Mouse (Mus musculus) heart, embryonic 14.5 days (tissue): ENCODE data around the gene B3gnt4. TPM values are rescaled to one million over a fixed set of nuclear protein-coding genes. Genes with fewer than 3 reads are reported as not detected.

ENCODE experiments used
- ATAC-seq: fragments of 200-750 bp; cut with Nextera tagmentation; 2 replicates; pipeline ENCODE4 v1.8.0; 2017; ENCODE audit warnings: low read depth, moderate TSS enrichment; ENCODE audit not compliant: insufficient number of reproducible peaks, insufficient read depth, low FRiP score
- H3K27ac ChIP-seq, 2 experiments: fragments of 200-500 bp in 1 of 2; fragments of 300-500 bp in 1 of 2; sonication (generic) in 1 of 2; replicated peaks in 1 of 2; 2 replicates each; pipeline ENCODE4 v1.5.1; 2012 to 2014; ENCODE audit warnings: low read depth in 2 of 2, low read length in 2 of 2, control low read depth in 1 of 2, mild to moderate bottlenecking in 1 of 2, mixed read lengths in 1 of 2; ENCODE audit not compliant: control insufficient read depth in 1 of 2, insufficient read depth in 1 of 2
- H3K27me3 ChIP-seq: fragments of 300-500 bp; sonication (generic); 2 replicates; pipeline ENCODE4 v1.6.1; 2014; ENCODE audit warnings: mild to moderate bottlenecking, low read length, control low read depth; ENCODE audit not compliant: control insufficient read depth, insufficient read depth
- H3K36me3 ChIP-seq: fragments of 300-500 bp; sonication (generic); 2 replicates; pipeline ENCODE4 v1.6.1; 2014; ENCODE audit warnings: mild to moderate bottlenecking, control low read depth, low read length, mixed read lengths; ENCODE audit not compliant: control insufficient read depth, insufficient read depth
- H3K4me1 ChIP-seq, 2 experiments: fragments of 200-500 bp in 1 of 2; fragments of 300-500 bp in 1 of 2; sonication (generic) in 1 of 2; 2 replicates each; pipeline ENCODE4 v1.6.1; 2012 to 2014; ENCODE audit warnings: low read length in 2 of 2, control low read depth in 1 of 2, mixed read lengths in 1 of 2; ENCODE audit not compliant: control insufficient read depth in 2 of 2, insufficient read depth in 2 of 2
- H3K4me2 ChIP-seq: fragments of 300-500 bp; sonication (generic); 2 replicates; pipeline ENCODE4 v1.6.1; 2014; ENCODE audit warnings: mild to moderate bottlenecking, low read length
- H3K4me3 ChIP-seq, 2 experiments: fragments of 200-500 bp in 1 of 2; fragments of 300-500 bp in 1 of 2; sonication (generic) in 1 of 2; 2 replicates each; pipeline ENCODE4 v1.5.1; 2012 to 2014; ENCODE audit warnings: low read length in 2 of 2, mild to moderate bottlenecking in 2 of 2, control low read depth in 1 of 2, low read depth in 1 of 2, moderate library complexity in 1 of 2; ENCODE audit not compliant: control insufficient read depth in 1 of 2, insufficient read depth in 1 of 2
- H3K9ac ChIP-seq: fragments of 300-500 bp; sonication (generic); 2 replicates; pipeline ENCODE4 v1.6.1; 2014; ENCODE audit warnings: mild to moderate bottlenecking, low read length
- H3K9me3 ChIP-seq: fragments of 300-500 bp; sonication (generic); 2 replicates; pipeline ENCODE4 v1.6.1; 2016; ENCODE audit warnings: low read length, control low read depth; ENCODE audit not compliant: control insufficient read depth
- WGBS: fragments of 180-500 bp; shearing (Covaris S2); extraction: QIAGEN DNeasy Blood & Tissue Kit; methylation state at CpG from one replicate; pipeline ENCODE4 v1.1.7; 2014; 5-methylcytosine and 5-hydroxymethylcytosine counted together
- polyA plus RNA-seq: library from polyadenylated mRNA; unstranded; fragments of >200 nt; fragmentation: Nextera tagmentation; extraction: Ambion mirVana; gene quantifications from 2 replicates; pipeline ENCODE4 v1.2.1, GENCODE M21; 2014

B3gnt4 gene
- polyA plus RNA-seq, 1 experiment from 2014 or later, result 0.41 TPM

- no peak overlapping the region for H3K9ac ChIP-seq
- no peak overlapping the region for H3K4me3 ChIP-seq
- no peaks in the 10 kb centered on the region for H3K9me3 ChIP-seq
- H3K4me2 ChIP-seq, result no peak overlapping the region
- peaks cover 3 to 16% of the 10 kb centered on the region in 2 experiments; a peak in 3 of 4 replicates for H3K4me1 ChIP-seq
- 86% methylated on average over 9 of the region's 9 CpGs for WGBS
- peaks cover 41% of the 10 kb centered on the region for H3K36me3 ChIP-seq
- no peaks in the 10 kb centered on the region for H3K27me3 ChIP-seq
- H3K27ac ChIP-seq, result no peak overlapping the region
- ATAC-seq, result no peak
Observed at GRCm38 (mm10) chr5:123525916-123526495, 15.7 kb downstream of the B3gnt4 start.

- no peak overlapping the region for H3K9ac ChIP-seq
- 61% methylated on average over 7 of the region's 7 CpGs for WGBS
- H3K36me3 ChIP-seq, result peaks cover 67% of the 10 kb centered on the region
Observed at GRCm38 (mm10) chr5:123528641-123529040, 18.4 kb downstream of the B3gnt4 start.

GRCm38 (mm10) chr5:123530056-123530455 lies 19.8 kb downstream of the B3gnt4 start:
- ATAC-seq, result no peak
- Histone ChIP-seq H3K4me1 (peaks cover 0 to 3% of the 10 kb centered on the region in 2 experiments; a peak in 1 of 4 replicates), H3K27me3 (no peaks in the 10 kb centered on the region), H3K4me2 (no peak overlapping the region), H3K27ac (no peak overlapping the region), H3K4me3 (no peak overlapping the region), H3K9ac (no peak overlapping the region), H3K9me3 (no peaks in the 10 kb centered on the region), H3K36me3 (peaks cover 78% of the 10 kb centered on the region)
- WGBS, result 83% methylated on average over 8 of the region's 8 CpGs

More at GRCm38 (mm10) chr5:123528641-123529040, 18.4 kb downstream of the B3gnt4 start:
- peaks cover 3 to 5% of the 10 kb centered on the region in 2 experiments; a peak in 2 of 4 replicates for H3K4me1 ChIP-seq
- H3K4me3 ChIP-seq, result no peak overlapping the region
- no peak overlapping the region for H3K27ac ChIP-seq
- no peak for ATAC-seq
- H3K4me2 ChIP-seq, result no peak overlapping the region
- no peaks in the 10 kb centered on the region for H3K27me3 ChIP-seq
- H3K9me3 ChIP-seq, result no peaks in the 10 kb centered on the region

- H3K9ac ChIP-seq, result no peak overlapping the region
- H3K4me2 ChIP-seq, result no peak overlapping the region
- H3K27me3 ChIP-seq, result no peaks in the 10 kb centered on the region
- ATAC-seq, result no peak
- no peak overlapping the region; a peak in 1 of 4 replicates for H3K27ac ChIP-seq
- peaks cover 0 to 3% of the 10 kb centered on the region in 2 experiments; a peak in 1 of 4 replicates for H3K4me1 ChIP-seq
- WGBS, result 88% methylated on average over 10 of the region's 10 CpGs
- no peak overlapping the region for H3K4me3 ChIP-seq
- peaks cover 82% of the 10 kb centered on the region for H3K36me3 ChIP-seq
- no peaks in the 10 kb centered on the region for H3K9me3 ChIP-seq
Observed at GRCm38 (mm10) chr5:123533801-123534200, 23.5 kb downstream of the B3gnt4 start.

GRCm38 (mm10) chr5:123555693-123556092 lies 45.4 kb downstream of the B3gnt4 start:
- no peak for ATAC-seq
- Histone ChIP-seq H3K27me3 (no peaks in the 10 kb centered on the region), H3K4me2 (no peak overlapping the region), H3K4me3 (no peak overlapping the region), H3K4me1 (peaks cover 0 to 4% of the 10 kb centered on the region in 2 experiments; a peak in 1 of 4 replicates), H3K9ac (no peak overlapping the region), H3K9me3 (no peaks in the 10 kb centered on the region), H3K27ac (no peak overlapping the region), H3K36me3 (peaks cover 58% of the 10 kb centered on the region)
- WGBS, result 77% methylated on average over 7 of the region's 7 CpGs

- Histone ChIP-seq H3K36me3 (peaks cover 65% of the 10 kb centered on the region), H3K9ac (no peak overlapping the region), H3K4me2 (no peak overlapping the region), H3K27ac (0 out of 4 replicates have a peak overlapping the region, but pooled peaks of 1 of the 2 experiments have one; percentile 2), H3K4me3 (no peak overlapping the region), H3K9me3 (no peaks in the 10 kb centered on the region), H3K4me1 (peaks cover 0 to 4% of the 10 kb centered on the region in 2 experiments; a peak in 1 of 4 replicates), H3K27me3 (no peaks in the 10 kb centered on the region)
- no peak for ATAC-seq
- 44% methylated on average over 2 of the region's 2 CpGs for WGBS
Observed at GRCm38 (mm10) chr5:123556451-123556850, 46.2 kb downstream of the B3gnt4 start.

GRCm38 (mm10) chr5:123559588-123559987 lies 49.3 kb downstream of the B3gnt4 start:
- Histone ChIP-seq H3K27me3 (no peaks in the 10 kb centered on the region), H3K9me3 (no peaks in the 10 kb centered on the region), H3K36me3 (peaks cover 91% of the 10 kb centered on the region), H3K27ac (no peak overlapping the region), H3K4me3 (no peak overlapping the region), H3K4me2 (no peak overlapping the region), H3K4me1 (peaks cover 0 to 4% of the 10 kb centered on the region in 2 experiments; a peak in 1 of 4 replicates), H3K9ac (no peak overlapping the region)
- WGBS, result 87% methylated on average over 8 of the region's 8 CpGs
- ATAC-seq, result no peak
